Mouse (Mus musculus) myocyte (in vitro differentiated cells): ENCODE measurements around the gene Ppp4r1. TPM values are rescaled to one million over a fixed set of nuclear protein-coding genes. Genes with fewer than 3 reads are reported as not detected.

ENCODE experiments used
- H3K27me3 ChIP-seq: one replicate; pipeline ENCODE4 v1.6.1; 2011; ENCODE audit not compliant: control insufficient read depth, insufficient read depth, insufficient read length
- H3K36me3 ChIP-seq: one replicate; pipeline ENCODE4 v1.6.1; 2011; ENCODE audit not compliant: control insufficient read depth, insufficient read depth
- H3K4me2 ChIP-seq: one replicate; pipeline ENCODE4 v1.6.1; 2011; ENCODE audit warnings: low read depth, control low read depth
- H3K4me3 ChIP-seq: one replicate; pipeline ENCODE4 v1.5.1; 2011; ENCODE audit warnings: mild to moderate bottlenecking, control low read depth, moderate library complexity
- H3K79me2 ChIP-seq: one replicate; pipeline ENCODE4 v1.6.1; 2011; ENCODE audit not compliant: control insufficient read depth, insufficient read depth
- H3ac ChIP-seq: one replicate; pipeline ENCODE4 v1.6.1; 2011; ENCODE audit not compliant: control insufficient read depth, insufficient read length
- CEBPB ChIP-seq: IDR thresholded peaks from 2 replicates; pipeline ENCODE4 v1.6.1; 2011; ENCODE audit warnings: mild to moderate bottlenecking, moderate library complexity; ENCODE audit not compliant: poor library complexity, insufficient read depth, severe bottlenecking
- E2F4 ChIP-seq: IDR thresholded peaks from one replicate; pipeline ENCODE4 v1.6.1; 2011; ENCODE audit warnings: mild to moderate bottlenecking, control low read depth, moderate library complexity; ENCODE audit not compliant: insufficient read depth
- MAX ChIP-seq: IDR thresholded peaks from one replicate; pipeline ENCODE4 v1.6.1; 2011; ENCODE audit warnings: low read depth, mild to moderate bottlenecking, control low read depth
- MYOD1 ChIP-seq, 3 experiments: IDR thresholded peaks; one replicate each; pipeline ENCODE4 v1.6.1; 2011; ENCODE audit warnings: control low read depth in 2 of 3, low read depth in 2 of 3, mild to moderate bottlenecking in 2 of 3, moderate library complexity in 1 of 3; ENCODE audit not compliant: insufficient read length in 2 of 3, control insufficient read depth in 1 of 3
- MYOG ChIP-seq, 3 experiments: IDR thresholded peaks; one replicate each; pipeline ENCODE4 v1.6.1; 2011; ENCODE audit warnings: control low read depth in 2 of 3, low read depth in 2 of 3, mild to moderate bottlenecking in 2 of 3; ENCODE audit not compliant: insufficient read length in 2 of 3, control insufficient read depth in 1 of 3, insufficient read depth in 1 of 3
- POLR2A ChIP-seq: IDR thresholded peaks from one replicate; pipeline ENCODE4 v1.6.1; 2011; ENCODE audit warnings: low read depth, mild to moderate bottlenecking, control low read depth, moderate library complexity; ENCODE audit not compliant: insufficient read length
- POLR2AphosphoS2 ChIP-seq: IDR thresholded peaks from one replicate; pipeline ENCODE4 v1.6.1; 2011; ENCODE audit warnings: low read depth, control low read depth; ENCODE audit not compliant: insufficient read length
- REST ChIP-seq: IDR thresholded peaks from one replicate; pipeline ENCODE4 v1.6.1; 2011; ENCODE audit warnings: mild to moderate bottlenecking, control low read depth, moderate library complexity; ENCODE audit not compliant: insufficient read depth, insufficient read length
- SRF ChIP-seq: IDR thresholded peaks from one replicate; pipeline ENCODE4 v1.6.1; 2011; ENCODE audit warnings: low read depth; ENCODE audit not compliant: control insufficient read depth, insufficient read length
- TCF12 ChIP-seq: IDR thresholded peaks from one replicate; pipeline ENCODE4 v1.6.1; 2011; ENCODE audit warnings: mild to moderate bottlenecking, control low read depth; ENCODE audit not compliant: poor library complexity, insufficient read depth, severe bottlenecking
- TCF3 ChIP-seq: IDR thresholded peaks from one replicate; pipeline ENCODE4 v1.6.1; 2011; ENCODE audit warnings: low read depth, control low read depth; ENCODE audit not compliant: insufficient read length
- USF1 ChIP-seq: IDR thresholded peaks from one replicate; pipeline ENCODE4 v1.6.1; 2011; ENCODE audit warnings: low read depth, mild to moderate bottlenecking, control low read depth, moderate library complexity
- polyA plus RNA-seq: library from polyadenylated mRNA; unstranded; fragments of >200 nt; fragmentation: generic; extraction: Trizol; gene quantifications from one replicate; pipeline ENCODE4 v1.2.1, GENCODE M21; 2012; ENCODE audit warnings: missing spikeins

The Ppp4r1 gene
- polyA plus RNA-seq, 1 experiment, result 44.9 TPM

- no peak overlapping the region for H3K4me2 ChIP-seq
- H3K4me3 ChIP-seq, result no peak overlapping the region
- no peak for TF ChIP-seq SRF
- no peak for TF ChIP-seq POLR2AphosphoS2
- TF ChIP-seq POLR2A, result no peak
- TF ChIP-seq TCF12, result no peak
- no peak for TF ChIP-seq MYOD1 (IDR thresholded peaks at IDR 0.05; ENCODE audit: control insufficient read depth in 1 of 3, insufficient read length in 2 of 3, low read depth in 2 of 3)
- TF ChIP-seq MAX, result no peak
- no peak for TF ChIP-seq REST
- no peak for TF ChIP-seq CEBPB
- TF ChIP-seq TCF3, result no peak
- no peak for TF ChIP-seq USF1
- no peak for TF ChIP-seq E2F4
- no peak for TF ChIP-seq MYOG (IDR thresholded peaks at IDR 0.05; ENCODE audit: control insufficient read depth in 1 of 3, insufficient read depth in 1 of 3, insufficient read length in 2 of 3, low read depth in 2 of 3)
- H3K36me3 ChIP-seq, result no peaks in the 10 kb centered on the region
- no peaks in the 10 kb centered on the region for H3K27me3 ChIP-seq
- H3K79me2 ChIP-seq, result peaks cover 10% of the 10 kb centered on the region
- no peak overlapping the region for H3ac ChIP-seq
Observed at GRCm38 (mm10) chr17:65776228-65776627, 6.1 kb upstream of the Ppp4r1 start.

- TF ChIP-seq MYOG (IDR thresholded peaks at IDR 0.05; ENCODE audit: control insufficient read depth in 1 of 3, insufficient read depth in 1 of 3, insufficient read length in 2 of 3, low read depth in 2 of 3) (no peak), REST (no peak), USF1 (no peak), TCF3 (no peak), POLR2AphosphoS2 (no peak), SRF (no peak), MYOD1 (IDR thresholded peaks at IDR 0.05; ENCODE audit: control insufficient read depth in 1 of 3, insufficient read length in 2 of 3, low read depth in 2 of 3) (no peak), CEBPB (no peak), TCF12 (no peak), E2F4 (no peak), MAX (no peak), POLR2A (no peak)
- H3K36me3 ChIP-seq, result no peaks in the 10 kb centered on the region
- no peaks in the 10 kb centered on the region for H3K79me2 ChIP-seq
- H3K4me2 ChIP-seq, result no peak overlapping the region
- no peak overlapping the region for H3K4me3 ChIP-seq
- no peaks in the 10 kb centered on the region for H3K27me3 ChIP-seq
- no peak overlapping the region for H3ac ChIP-seq
Observed at GRCm38 (mm10) chr17:65777461-65777860, 4.9 kb upstream of the Ppp4r1 start.

GRCm38 (mm10) chr17:65780970-65781369, 1.4 kb upstream of the Ppp4r1 start:
- no peak for TF ChIP-seq REST
- TF ChIP-seq TCF12, result no peak
- TF ChIP-seq E2F4, result no peak
- TF ChIP-seq POLR2A, result no peak
- no peak for TF ChIP-seq TCF3
- TF ChIP-seq MAX, result no peak
- no peak for TF ChIP-seq USF1
- no peak for TF ChIP-seq POLR2AphosphoS2
- TF ChIP-seq MYOD1 (IDR thresholded peaks at IDR 0.05; ENCODE audit: control insufficient read depth in 1 of 3, insufficient read length in 2 of 3, low read depth in 2 of 3), result no peak
- no peak for TF ChIP-seq CEBPB
- TF ChIP-seq SRF, result no peak
- no peak for TF ChIP-seq MYOG (IDR thresholded peaks at IDR 0.05; ENCODE audit: control insufficient read depth in 1 of 3, insufficient read depth in 1 of 3, insufficient read length in 2 of 3, low read depth in 2 of 3)
- H3K79me2 ChIP-seq, result peaks cover 25% of the 10 kb centered on the region

GRCm38 (mm10) chr17:65783182-65784161, 1.1 kb downstream of the Ppp4r1 start:
- peak overlapping the region; percentile 98 for H3ac ChIP-seq
- H3K27me3 ChIP-seq, result no peaks in the 10 kb centered on the region
- peak overlapping the region; percentile 89 for H3K4me2 ChIP-seq
- no peaks in the 10 kb centered on the region for H3K36me3 ChIP-seq
- peaks cover 50% of the 10 kb centered on the region for H3K79me2 ChIP-seq
- H3K4me3 ChIP-seq, result peak overlapping the region; percentile 49
- TF ChIP-seq REST (no peak), MAX (no peak), MYOD1 (IDR thresholded peaks at IDR 0.05; ENCODE audit: control insufficient read depth in 1 of 3, insufficient read length in 2 of 3, low read depth in 2 of 3) (peak in 1 of 3 experiments; percentile 3), POLR2A (peak; percentile 9)

More at GRCm38 (mm10) chr17:65780970-65781369, 1.4 kb upstream of the Ppp4r1 start:
- Histone ChIP-seq H3K27me3 (no peaks in the 10 kb centered on the region), H3K4me3 (no peak overlapping the region), H3K36me3 (no peaks in the 10 kb centered on the region), H3K4me2 (no peak overlapping the region), H3ac (no peak overlapping the region)
